ENCODE assay signal across 8 mouse cellular contexts in genomic region chr10:13913689-13914088, GRCm38 (mm10). TPM values are rescaled to one million over a fixed set of nuclear protein-coding genes. Genes with fewer than 3 reads are reported as not detected.
DNase-seq lines count a peak whose midpoint lies in the region; ATAC-seq and TF ChIP-seq lines count a peak whose summit lies in the region.
"Had no signal": no experiment of that assay in that cellular context is flagged by ENCODE, and none has a peak within 500 bp of the region (broad histone marks: within the 10 kb centered on the region; RNA-seq: fewer than 3 reads in every experiment).

No protein-coding gene starts in this region.

- peak; percentile 54 for TF ChIP-seq CTCF in Patski (IDR thresholded peaks at IDR 0.05)
- TF ChIP-seq CTCF in bone marrow macrophage, adult 2 months (IDR thresholded peaks at IDR 0.05; ENCODE audit: low read depth, low read length) = peak; percentile 24; the same call in 1 of the 2 replicates

- H3K27me3 ChIP-seq in kidney, embryonic 14.5 days (ENCODE audit: control insufficient read depth, insufficient read depth, low read length) = no peaks in the 10 kb centered on the region
- peaks cover 17% of the 10 kb centered on the region for H3K27me3 ChIP-seq in Patski
- H3K27me3 ChIP-seq in neural tube, embryonic 15.5 days (replicated peaks) = no peaks in the 10 kb centered on the region
- H3K27me3 ChIP-seq: forebrain, embryonic 15.5 days had no signal

- no peaks in the 10 kb centered on the region for H3K36me3 ChIP-seq in kidney, embryonic 14.5 days (ENCODE audit: control insufficient read depth, insufficient read depth, low read length)
- H3K36me3 ChIP-seq in neural tube, embryonic 15.5 days = no peaks in the 10 kb centered on the region
- H3K36me3 ChIP-seq: forebrain, embryonic 15.5 days had no signal

- H3K27ac ChIP-seq in kidney, embryonic 14.5 days (ENCODE audit: low read depth, low read length) = no peak overlapping the region
- H3K27ac ChIP-seq in bone marrow macrophage, adult 2 months (ENCODE audit: insufficient read depth, low read depth, low read length) = no peak overlapping the region
- H3K27ac ChIP-seq in neural tube, embryonic 15.5 days (replicated peaks) = no peak overlapping the region
- H3K27ac ChIP-seq: forebrain, embryonic 15.5 days had no signal

- no peak overlapping the region for H3K9ac ChIP-seq in kidney, embryonic 14.5 days (ENCODE audit: low read depth, low read length)
- H3K9ac ChIP-seq in neural tube, embryonic 15.5 days (replicated peaks) = no peak overlapping the region
- H3K9ac ChIP-seq: forebrain, embryonic 15.5 days had no signal

- ATAC-seq in kidney, embryonic 14.5 days (ENCODE audit: low FRiP score, low TSS enrichment) = no peak
- no peak for ATAC-seq in Patski
- ATAC-seq in neural tube, embryonic 15.5 days (ENCODE audit: low FRiP score) = no peak
- ATAC-seq: forebrain, embryonic 15.5 days had no signal

- DNase-seq in kidney, adult 18-20 months = peak; percentile 30
- no peak for DNase-seq in Patski (ENCODE audit: low read depth, low spot score)
- peak; percentile 35 for DNase-seq in lung, postnatal 36 days
- no peak for DNase-seq in cerebellum, postnatal 10 days

- H3K9me3 ChIP-seq in kidney, embryonic 14.5 days (ENCODE audit: control insufficient read depth, low read length) = no peaks in the 10 kb centered on the region; the same call in 1 of the 2 replicates
- H3K9me3 ChIP-seq in neural tube, embryonic 15.5 days (replicated peaks) = no peaks in the 10 kb centered on the region
- H3K9me3 ChIP-seq: forebrain, embryonic 15.5 days had no signal

- POLR2A ChIA-PET in Patski (lab: Charles Lee) = interaction anchor here (0.6 kb wide), 1 partner anchor 444 kb away, joined by 3 read pairs; no protein-coding TSS in a partner anchor

- no peak for TF ChIP-seq POLR2A in bone marrow macrophage, adult 2 months (IDR thresholded peaks at IDR 0.05; ENCODE audit: borderline replicate concordance, low read depth, low read length)

- in situ Hi-C loops in Patski (cut with MboI; ENCODE audit: low pct_unique_long_range_greater_than_20kb) = no loop called here

- H3K4me3 ChIP-seq in kidney, embryonic 14.5 days (ENCODE audit: low read length) = no peak overlapping the region
- no peak overlapping the region for H3K4me3 ChIP-seq in bone marrow macrophage, adult 2 months (ENCODE audit: insufficient read depth, low read length)
- no peak overlapping the region for H3K4me3 ChIP-seq in neural tube, embryonic 15.5 days (replicated peaks)
- H3K4me3 ChIP-seq: forebrain, embryonic 15.5 days had no signal

- no peak overlapping the region for H3K4me2 ChIP-seq in kidney, embryonic 14.5 days (replicated peaks; ENCODE audit: low read depth, low read length)
- no peak overlapping the region for H3K4me2 ChIP-seq in neural tube, embryonic 15.5 days
- H3K4me2 ChIP-seq: forebrain, embryonic 15.5 days had no signal

- H3K4me1 ChIP-seq in kidney, embryonic 14.5 days (ENCODE audit: control insufficient read depth, insufficient read depth, low read length) = no peaks in the 10 kb centered on the region
- no peaks in the 10 kb centered on the region for H3K4me1 ChIP-seq in bone marrow macrophage, adult 2 months (ENCODE audit: control insufficient read depth, insufficient read depth, low read length)
- peaks cover 7% of the 10 kb centered on the region; the same call in 1 of the 2 replicates for H3K4me1 ChIP-seq in neural tube, embryonic 15.5 days

- CTCF ChIA-PET in Patski (lab: Charles Lee) = no interaction called here

RNA-seq across cellular contexts. Expression of gene Aig1, which starts 44.9 kb away (rescaled TPM):
- 35.3 and 39.1 TPM in 2 replicates for polyA plus RNA-seq in kidney, embryonic 14.5 days (2014; fragmentation: Nextera tagmentation; extraction: Ambion mirVana)
- 17.8 TPM for polyA plus RNA-seq in Patski (2021)
- polyA plus RNA-seq in bone marrow macrophage, adult 2 months (2012; ENCODE audit: insufficient read depth, insufficient read length, missing spikeins) = 9.8 and 13.2 TPM in 2 replicates
- polyA plus RNA-seq in neural tube, embryonic 15.5 days (2015; fragmentation: Nextera tagmentation; extraction: Ambion mirVana) = 104 and 112 TPM in 2 replicates

RNA-seq across cellular contexts. Expression of gene Hivep2, which starts 52.2 kb away (rescaled TPM):
- polyA plus RNA-seq in kidney, embryonic 14.5 days (2014; fragmentation: Nextera tagmentation; extraction: Ambion mirVana) = 6.1 and 7.9 TPM in 2 replicates
- polyA plus RNA-seq in Patski (2021) = 8.8 TPM
- polyA plus RNA-seq in bone marrow macrophage, adult 2 months (2012; ENCODE audit: insufficient read depth, insufficient read length, missing spikeins) = 1.4 and 1.6 TPM in 2 replicates
- 10.4 and 11.7 TPM in 2 replicates for polyA plus RNA-seq in neural tube, embryonic 15.5 days (2015; fragmentation: Nextera tagmentation; extraction: Ambion mirVana)

Comparison
In these comparisons a context has a peak if more than half of its experiments do, and no peak if none do; other contexts are left out.
1. DNase-seq: peak in kidney, adult 18-20 months (single experiment) and lung, postnatal 36 days (single experiment); none in Patski (single experiment) and cerebellum, postnatal 10 days (0 of 2).